Mouse (Mus musculus): ENCODE data around the gene Kcna6. TPM values are rescaled to one million over a fixed set of nuclear protein-coding genes. Genes with fewer than 3 reads are reported as not detected.

Kcna6 gene
- polyA plus RNA-seq, 1 experiment from 2014 or later, result 1.4 TPM

GRCm38 (mm10) chr6:126712531-126712930 is 27.9 kb downstream of the Kcna6 start:
- no peak for DNase-seq (ENCODE audit: low spot score)
- ATAC-seq (replicated peaks; ENCODE audit: low FRiP score), result no peak
- Histone ChIP-seq H3K36me3 (ENCODE audit: control insufficient read depth, insufficient read depth, low read length) (no peaks in the 10 kb centered on the region), H3K27me3 (replicated peaks; ENCODE audit: control insufficient read depth, insufficient read depth, low read length) (no peaks in the 10 kb centered on the region), H3K9ac (ENCODE audit: low read depth, low read length) (no peak overlapping the region), H3K27ac (ENCODE audit: low read depth, low read length) (no peak overlapping the region), H3K4me2 (no peak overlapping the region), H3K4me3 (ENCODE audit: low read depth, low read length) (no peak overlapping the region), H3K4me1 (replicated peaks; ENCODE audit: control insufficient read depth, insufficient read depth, low read length) (no peaks in the 10 kb centered on the region), H3K9me3 (ENCODE audit: control insufficient read depth, low read length) (no peaks in the 10 kb centered on the region)
- 70% methylated on average over 6 of the region's 6 CpGs for WGBS

- H3K27ac ChIP-seq (ENCODE audit: low read depth, low read length), result no peak overlapping the region
- H3K36me3 ChIP-seq (ENCODE audit: control insufficient read depth, insufficient read depth, low read length), result no peaks in the 10 kb centered on the region
- no peak for ATAC-seq (replicated peaks; ENCODE audit: low FRiP score)
- no peaks in the 10 kb centered on the region for H3K4me1 ChIP-seq (replicated peaks; ENCODE audit: control insufficient read depth, insufficient read depth, low read length)
- no peak overlapping the region for H3K4me3 ChIP-seq (ENCODE audit: low read depth, low read length)
- no peak for DNase-seq (ENCODE audit: low spot score)
- H3K9ac ChIP-seq (ENCODE audit: low read depth, low read length), result no peak overlapping the region
- H3K9me3 ChIP-seq (ENCODE audit: control insufficient read depth, low read length), result no peaks in the 10 kb centered on the region
- no peak overlapping the region for H3K4me2 ChIP-seq
- peaks cover 2% of the 10 kb centered on the region; the same call in 1 of the 2 replicates for H3K27me3 ChIP-seq (replicated peaks; ENCODE audit: control insufficient read depth, insufficient read depth, low read length)
- 61% methylated on average over 6 of the region's 6 CpGs for whole genome bisulfite sequencing
Observed at GRCm38 (mm10) chr6:126705936-126706335, 34.5 kb downstream of the Kcna6 start.

GRCm38 (mm10) chr6:126704430-126704829 is 36.0 kb downstream of the Kcna6 start:
- 29% methylated on average over 4 of the region's 4 CpGs for WGBS
- Histone ChIP-seq H3K27ac (ENCODE audit: low read depth, low read length) (no peak overlapping the region), H3K9ac (ENCODE audit: low read depth, low read length) (no peak overlapping the region), H3K9me3 (ENCODE audit: control insufficient read depth, low read length) (no peaks in the 10 kb centered on the region), H3K4me2 (no peak overlapping the region), H3K4me3 (ENCODE audit: low read depth, low read length) (no peak overlapping the region), H3K27me3 (replicated peaks; ENCODE audit: control insufficient read depth, insufficient read depth, low read length) (peaks cover 2% of the 10 kb centered on the region; the same call in 1 of the 2 replicates), H3K36me3 (ENCODE audit: control insufficient read depth, insufficient read depth, low read length) (no peaks in the 10 kb centered on the region), H3K4me1 (replicated peaks; ENCODE audit: control insufficient read depth, insufficient read depth, low read length) (no peaks in the 10 kb centered on the region)
- ATAC-seq (replicated peaks; ENCODE audit: low FRiP score) (no peak), DNase-seq (ENCODE audit: low spot score) (no peak)

- H3K27me3 ChIP-seq (replicated peaks; ENCODE audit: control insufficient read depth, insufficient read depth, low read length), result peaks cover 2% of the 10 kb centered on the region; the same call in 1 of the 2 replicates
- no peaks in the 10 kb centered on the region for H3K4me1 ChIP-seq (replicated peaks; ENCODE audit: control insufficient read depth, insufficient read depth, low read length)
- peak; percentile 59 for DNase-seq (ENCODE audit: low spot score)
- no peaks in the 10 kb centered on the region for H3K36me3 ChIP-seq (ENCODE audit: control insufficient read depth, insufficient read depth, low read length)
- peak overlapping the region; percentile 48 for H3K4me2 ChIP-seq
- ATAC-seq (replicated peaks; ENCODE audit: low FRiP score), result no peak; the same call in 1 of the 2 replicates
- H3K27ac ChIP-seq (ENCODE audit: low read depth, low read length), result no peak overlapping the region
- no peak overlapping the region for H3K9ac ChIP-seq (ENCODE audit: low read depth, low read length)
- H3K4me3 ChIP-seq (ENCODE audit: low read depth, low read length), result no peak overlapping the region
- 5% methylated on average over 12 of the region's 12 CpGs for WGBS
- H3K9me3 ChIP-seq (ENCODE audit: control insufficient read depth, low read length), result no peaks in the 10 kb centered on the region
Observed at GRCm38 (mm10) chr6:126702116-126702515, 38.4 kb downstream of the Kcna6 start.

- DNase-seq (ENCODE audit: low spot score) (no peak), ATAC-seq (replicated peaks; ENCODE audit: low FRiP score) (no peak)
- WGBS, result 64% methylated on average over 23 of the region's 23 CpGs
- Histone ChIP-seq H3K27ac (ENCODE audit: low read depth, low read length) (no peak overlapping the region), H3K9ac (ENCODE audit: low read depth, low read length) (no peak overlapping the region), H3K4me1 (replicated peaks; ENCODE audit: control insufficient read depth, insufficient read depth, low read length) (no peaks in the 10 kb centered on the region), H3K36me3 (ENCODE audit: control insufficient read depth, insufficient read depth, low read length) (no peaks in the 10 kb centered on the region), H3K4me2 (no peak overlapping the region), H3K9me3 (ENCODE audit: control insufficient read depth, low read length) (no peaks in the 10 kb centered on the region), H3K27me3 (replicated peaks; ENCODE audit: control insufficient read depth, insufficient read depth, low read length) (peaks cover 2% of the 10 kb centered on the region; the same call in 1 of the 2 replicates), H3K4me3 (ENCODE audit: low read depth, low read length) (no peak overlapping the region)
Observed at GRCm38 (mm10) chr6:126701196-126701595, 39.3 kb downstream of the Kcna6 start.

- no peaks in the 10 kb centered on the region for H3K36me3 ChIP-seq (ENCODE audit: control insufficient read depth, insufficient read depth, low read length)
- H3K4me1 ChIP-seq (replicated peaks; ENCODE audit: control insufficient read depth, insufficient read depth, low read length), result no peaks in the 10 kb centered on the region
- H3K4me2 ChIP-seq, result no peak overlapping the region
- no peaks in the 10 kb centered on the region for H3K9me3 ChIP-seq (ENCODE audit: control insufficient read depth, low read length)
- H3K9ac ChIP-seq (ENCODE audit: low read depth, low read length), result no peak overlapping the region
- H3K27ac ChIP-seq (ENCODE audit: low read depth, low read length), result no peak overlapping the region
- H3K27me3 ChIP-seq (replicated peaks; ENCODE audit: control insufficient read depth, insufficient read depth, low read length), result peaks cover 2% of the 10 kb centered on the region; the same call in 1 of the 2 replicates
- no peak for DNase-seq (ENCODE audit: low spot score)
- no peak overlapping the region for H3K4me3 ChIP-seq (ENCODE audit: low read depth, low read length)
- ATAC-seq (replicated peaks; ENCODE audit: low FRiP score), result no peak
- 81% methylated on average over 5 of the region's 5 CpGs for WGBS
Observed at GRCm38 (mm10) chr6:126699995-126700394, 40.5 kb downstream of the Kcna6 start.

GRCm38 (mm10) chr6:126687120-126687519 is 53.4 kb downstream of the Kcna6 start:
- Histone ChIP-seq H3K9me3 (ENCODE audit: control insufficient read depth, low read length) (no peaks in the 10 kb centered on the region), H3K27ac (ENCODE audit: low read depth, low read length) (no peak overlapping the region), H3K4me1 (replicated peaks; ENCODE audit: control insufficient read depth, insufficient read depth, low read length) (no peaks in the 10 kb centered on the region), H3K27me3 (replicated peaks; ENCODE audit: control insufficient read depth, insufficient read depth, low read length) (no peaks in the 10 kb centered on the region), H3K4me3 (ENCODE audit: low read depth, low read length) (no peak overlapping the region), H3K36me3 (ENCODE audit: control insufficient read depth, insufficient read depth, low read length) (no peaks in the 10 kb centered on the region), H3K4me2 (no peak overlapping the region), H3K9ac (ENCODE audit: low read depth, low read length) (no peak overlapping the region)
- no peak for ATAC-seq (replicated peaks; ENCODE audit: low FRiP score)
- WGBS, result 70% methylated on average over 4 of the region's 4 CpGs
- no peak for DNase-seq (ENCODE audit: low spot score)

GRCm38 (mm10) chr6:126685135-126685534 is 55.3 kb downstream of the Kcna6 start:
- DNase-seq (ENCODE audit: low spot score) (no peak), ATAC-seq (replicated peaks; ENCODE audit: low FRiP score) (no peak)
- Histone ChIP-seq H3K4me2 (no peak overlapping the region), H3K9ac (ENCODE audit: low read depth, low read length) (no peak overlapping the region), H3K4me1 (replicated peaks; ENCODE audit: control insufficient read depth, insufficient read depth, low read length) (no peaks in the 10 kb centered on the region), H3K4me3 (ENCODE audit: low read depth, low read length) (no peak overlapping the region), H3K27ac (ENCODE audit: low read depth, low read length) (no peak overlapping the region), H3K9me3 (ENCODE audit: control insufficient read depth, low read length) (no peaks in the 10 kb centered on the region), H3K36me3 (ENCODE audit: control insufficient read depth, insufficient read depth, low read length) (no peaks in the 10 kb centered on the region), H3K27me3 (replicated peaks; ENCODE audit: control insufficient read depth, insufficient read depth, low read length) (no peaks in the 10 kb centered on the region)
- WGBS, result 48% methylated on average over 3 of the region's 3 CpGs

- no peaks in the 10 kb centered on the region for H3K27me3 ChIP-seq (replicated peaks; ENCODE audit: control insufficient read depth, insufficient read depth, low read length)
- no peaks in the 10 kb centered on the region for H3K4me1 ChIP-seq (replicated peaks; ENCODE audit: control insufficient read depth, insufficient read depth, low read length)
- ATAC-seq (replicated peaks; ENCODE audit: low FRiP score), result no peak
- no peak for DNase-seq (ENCODE audit: low spot score)
- 61% methylated on average over 7 of the region's 7 CpGs for WGBS
- no peak overlapping the region for H3K4me2 ChIP-seq
- no peaks in the 10 kb centered on the region for H3K9me3 ChIP-seq (ENCODE audit: control insufficient read depth, low read length)
- no peak overlapping the region for H3K9ac ChIP-seq (ENCODE audit: low read depth, low read length)
- H3K27ac ChIP-seq (ENCODE audit: low read depth, low read length), result no peak overlapping the region
- H3K4me3 ChIP-seq (ENCODE audit: low read depth, low read length), result no peak overlapping the region
- H3K36me3 ChIP-seq (ENCODE audit: control insufficient read depth, insufficient read depth, low read length), result no peaks in the 10 kb centered on the region
Observed at GRCm38 (mm10) chr6:126678961-126679360, 61.5 kb downstream of the Kcna6 start.

All from liver, embryonic 11.5 days (tissue).